Mouse (Mus musculus) C2C12 (cell line): ENCODE data around the gene Ctsf.

Experiments used
- CEBPB ChIP-seq: IDR thresholded peaks from one replicate; pipeline ENCODE4 v1.6.1; 2011; ENCODE audit warnings: low read depth, mild to moderate bottlenecking, control low read depth, moderate library complexity
- CTCF ChIP-seq: IDR thresholded peaks from one replicate; pipeline ENCODE4 v1.5.1; 2011; ENCODE audit not compliant: control insufficient read depth, insufficient read depth, insufficient read length
- FOSL1 ChIP-seq: IDR thresholded peaks from one replicate; pipeline ENCODE4 v1.8.0; 2011; ENCODE audit warnings: mild to moderate bottlenecking, low read length; ENCODE audit not compliant: poor library complexity, insufficient read depth, severe bottlenecking
- MAX ChIP-seq: IDR thresholded peaks from one replicate; pipeline ENCODE4 v1.6.1; 2011; ENCODE audit warnings: mild to moderate bottlenecking, control low read depth
- MYOD1 ChIP-seq: IDR thresholded peaks from one replicate; pipeline ENCODE4 v1.6.1; 2011; ENCODE audit warnings: low read depth; ENCODE audit not compliant: control insufficient read depth, insufficient read length
- MYOG ChIP-seq: IDR thresholded peaks from one replicate; pipeline ENCODE4 v1.6.1; 2011; ENCODE audit not compliant: control insufficient read depth, insufficient read length; ENCODE audit errors: extremely low read depth
- USF1 ChIP-seq: IDR thresholded peaks from one replicate; pipeline ENCODE4 v1.6.1; 2011; ENCODE audit warnings: low read depth, mild to moderate bottlenecking, control low read depth, moderate library complexity

DNA sequence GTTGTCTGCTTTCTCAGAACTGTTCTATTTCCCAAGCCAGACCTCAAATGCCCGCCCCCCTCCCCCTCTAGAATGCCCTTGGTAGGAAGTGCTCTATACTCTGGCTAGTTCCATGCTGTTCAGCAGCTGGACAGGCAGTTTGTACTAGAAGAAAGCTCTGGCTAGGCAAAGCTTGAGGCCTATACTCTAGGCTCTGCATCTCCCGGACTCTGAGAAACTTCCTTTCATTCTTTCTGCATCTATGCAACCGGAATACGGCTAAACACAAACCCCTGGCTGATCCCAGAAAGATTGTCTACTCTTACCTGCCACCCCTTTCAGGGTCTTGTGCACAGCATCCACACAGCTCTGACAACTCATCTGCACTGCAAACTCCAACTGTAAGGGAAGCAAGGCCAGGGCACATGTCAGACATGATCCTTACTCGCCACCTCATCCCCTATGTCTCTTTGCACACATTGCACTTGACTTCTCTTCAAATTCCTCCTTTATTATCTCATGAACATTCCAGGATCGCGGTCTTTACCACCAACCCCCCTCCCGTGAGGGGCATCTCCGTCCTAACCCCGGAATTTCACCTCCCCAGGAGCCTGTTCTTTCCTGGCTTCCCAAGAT, 16.3 kb upstream of the Ctsf start:
- TF ChIP-seq CTCF = no peak
- no peak for TF ChIP-seq USF1
- TF ChIP-seq FOSL1 = no peak
- no peak for TF ChIP-seq MAX
- TF ChIP-seq CEBPB = no peak
- TF ChIP-seq MYOD1 = no peak
- TF ChIP-seq MYOG = no peak
